8 mouse cellular contexts compared by ENCODE assay signal in the genomic region with DNA sequence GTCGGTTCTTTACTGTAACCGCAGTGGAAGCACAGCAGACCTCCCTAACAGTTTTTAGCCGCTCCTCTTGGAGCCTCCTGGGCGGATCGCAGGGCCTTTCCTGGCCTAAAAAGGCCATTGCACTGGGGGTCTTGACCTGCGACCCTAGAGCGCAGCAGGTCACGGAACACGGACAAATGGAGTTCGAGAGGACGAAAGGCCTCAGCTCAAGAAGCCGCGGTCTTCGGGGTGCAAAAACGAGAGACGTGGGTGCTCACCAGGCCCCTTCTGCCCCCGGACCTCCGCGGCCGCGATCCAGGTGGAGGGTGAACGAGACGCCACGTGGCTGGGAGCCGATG. TPM values are rescaled to one million over a fixed set of nuclear protein-coding genes. Genes with fewer than 3 reads are reported as not detected.
DNase-seq lines count a peak whose midpoint lies in the region; ATAC-seq and TF ChIP-seq lines count a peak whose summit lies in the region.

No protein-coding gene starts in this region.

- no peak for DNase-seq in heart, adult 9 months (ENCODE audit: low spot score in 2 of 2)
- DNase-seq in forebrain, postnatal 0 days, result no peak
- no peak for DNase-seq in Muller cell, postnatal 12 days (ENCODE audit: inconsistent ontology term)
- DNase-seq in layer of hippocampus, postnatal 10 days (ENCODE audit: low spot score in 2 of 2), result no peak
- DNase-seq in left cerebral cortex, adult 18-20 months (ENCODE audit: low spot score in 2 of 2), result no peak

- no peak for TF ChIP-seq EP300 in ES-Bruce4 (IDR thresholded peaks at IDR 0.05; ENCODE audit: insufficient read depth, low read depth, low read length)

- H3K27me3 ChIP-seq in heart, embryonic 11.5 days (ENCODE audit: control insufficient read depth, insufficient read depth, low read length), result peaks cover 52% of the 10 kb centered on the region
- peaks cover 28% of the 10 kb centered on the region for H3K27me3 ChIP-seq in ES-Bruce4 (ENCODE audit: control insufficient read depth, insufficient read depth, low read length, poor library complexity, severe bottlenecking)
- peaks cover 54% of the 10 kb centered on the region for H3K27me3 ChIP-seq in forebrain, postnatal 0 days (ENCODE audit: insufficient read depth, low read length)

- no peak overlapping the region for H3K27ac ChIP-seq in heart, embryonic 11.5 days (ENCODE audit: low read depth, low read length)
- no peak overlapping the region for H3K27ac ChIP-seq in ES-Bruce4 (ENCODE audit: insufficient read depth, low read length)
- H3K27ac ChIP-seq in forebrain, postnatal 0 days (ENCODE audit: low read depth, low read length), result no peak overlapping the region
- H3K27ac ChIP-seq in macrophage, result peak overlapping the region; percentile 81; the same call in 1 of the 2 replicates

- no peak for ATAC-seq in heart, embryonic 11.5 days (replicated peaks; ENCODE audit: insufficient number of reproducible peaks, low FRiP score, low TSS enrichment)
- no peak for ATAC-seq in forebrain, postnatal 0 days

- H3K4me3 ChIP-seq in heart, embryonic 11.5 days (ENCODE audit: low read depth, low read length), result peak overlapping the region; percentile 58
- peak overlapping the region; percentile 65 for H3K4me3 ChIP-seq in ES-Bruce4 (ENCODE audit: low read depth, low read length)
- H3K4me3 ChIP-seq in forebrain, postnatal 0 days (ENCODE audit: low read depth, low read length), result peak overlapping the region; percentile 55
- H3K4me3 ChIP-seq in macrophage (ENCODE audit: inconsistent target), result peak overlapping the region; percentile 64

- no peaks in the 10 kb centered on the region for H3K36me3 ChIP-seq in heart, embryonic 11.5 days (ENCODE audit: control insufficient read depth, insufficient read depth, low read length)
- H3K36me3 ChIP-seq in ES-Bruce4 (ENCODE audit: control insufficient read depth, insufficient read depth, low read length, poor library complexity, severe bottlenecking) (no peaks in the 10 kb centered on the region), macrophage (ENCODE audit: inconsistent target) (no peaks in the 10 kb centered on the region)
- H3K36me3 ChIP-seq in forebrain, postnatal 0 days (ENCODE audit: insufficient read depth), result no peaks in the 10 kb centered on the region

- H3K4me1 ChIP-seq in heart, embryonic 11.5 days (ENCODE audit: control insufficient read depth, insufficient read depth, low read length), result peaks cover 17% of the 10 kb centered on the region
- H3K4me1 ChIP-seq in ES-Bruce4 (ENCODE audit: control insufficient read depth, insufficient read depth, low read length), result no peaks in the 10 kb centered on the region
- peaks cover 7% of the 10 kb centered on the region; the same call in 1 of the 2 replicates for H3K4me1 ChIP-seq in forebrain, postnatal 0 days (ENCODE audit: insufficient read depth)

- no peaks in the 10 kb centered on the region for H3K9me3 ChIP-seq in heart, embryonic 11.5 days (replicated peaks; ENCODE audit: control insufficient read depth, low read length)
- H3K9me3 ChIP-seq in ES-Bruce4 (replicated peaks; ENCODE audit: control insufficient read depth, insufficient read depth, low read length, poor library complexity, severe bottlenecking), result no peaks in the 10 kb centered on the region
- H3K9me3 ChIP-seq in forebrain, postnatal 0 days (ENCODE audit: low read length), result no peaks in the 10 kb centered on the region

- H3K4me2 ChIP-seq in heart, embryonic 11.5 days, result peak overlapping the region; percentile 94
- peak overlapping the region; percentile 98 for H3K4me2 ChIP-seq in forebrain, postnatal 0 days (ENCODE audit: low read depth)

- 1% methylated on average over 20 of the region's 25 CpGs for WGBS in heart, embryonic 11.5 days (ENCODE audit: insufficient replicate concordance)
- under 1% methylated on average over 25 of the region's 25 CpGs for WGBS in forebrain, postnatal 0 days
- WGBS in macrophage (ENCODE audit: missing documents), result 5% methylated on average over 25 of the region's 25 CpGs

- H3K79me2 ChIP-seq in macrophage (ENCODE audit: inconsistent target), result peaks cover 27% of the 10 kb centered on the region

- no peak for TF ChIP-seq POLR2A in ES-Bruce4 (IDR thresholded peaks at IDR 0.05; ENCODE audit: insufficient read depth, low read length)

- no peak for TF ChIP-seq CTCF in ES-Bruce4 (IDR thresholded peaks at IDR 0.05; ENCODE audit: low read depth, low read length)
- no peak for TF ChIP-seq CTCF in forebrain, postnatal 0 days (IDR thresholded peaks at IDR 0.05; ENCODE audit: low read depth)

- H3K9ac ChIP-seq in heart, embryonic 11.5 days (ENCODE audit: low read depth, low read length), result peak overlapping the region; percentile 55; the same call in 1 of the 2 replicates
- peak overlapping the region; percentile 33 for H3K9ac ChIP-seq in ES-Bruce4 (ENCODE audit: low read depth, poor library complexity, severe bottlenecking)
- peak overlapping the region; percentile 18; the same call in 1 of the 2 replicates for H3K9ac ChIP-seq in forebrain, postnatal 0 days

RNA-seq across cellular contexts. Expression of a gene that starts 1.4 kb away (rescaled TPM):
- 0.08 and 0.47 TPM in 2 replicates for polyA plus RNA-seq in heart, embryonic 11.5 days (2014; fragmentation: Nextera tagmentation; extraction: Ambion mirVana)
- polyA plus RNA-seq in ES-Bruce4 (2011; ENCODE audit: insufficient read depth, insufficient read length, low read depth, missing spikeins) (1.7 TPM in 2 replicates), macrophage (2018) (58.4 to 104 TPM (median 95.9 TPM) in 3 replicates)
- total RNA-seq in forebrain, postnatal 0 days (2014; rRNA removed), result 3.6 and 5.0 TPM in 2 replicates
- polyA plus RNA-seq in forebrain, postnatal 0 days (2015; fragmentation: Nextera tagmentation; extraction: Ambion mirVana), result 0.80 and 0.93 TPM in 2 replicates
- total RNA-seq in macrophage (2018; cell fraction: chromatin; rRNA removed), result 10 to 100 TPM in 6 of 26 experiments, 1 to 10 TPM in 20; 1.4 to 55.1 (median 3.8) TPM
- total RNA-seq in macrophage (2018; cell fraction: cytosol; rRNA removed), result 100 to 1,000 TPM in 9 of 26 experiments, 10 to 100 TPM in 17; 13.7 to 217 (median 83.3) TPM
- total RNA-seq in macrophage (2018; cell fraction: nucleus; rRNA removed), result 10 to 100 TPM in 24 of 26 experiments, 1 to 10 TPM in 2; 7.7 to 94.0 (median 33.4) TPM
- 10 to 100 TPM in 1 of 2 experiments, 1 to 10 TPM in 1; 8.8 to 10.1 TPM for total RNA-seq in layer of hippocampus, postnatal 10 days (2021)
- total RNA-seq in left cerebral cortex, adult 18-20 months (2021), result 10 to 100 TPM; 11.1 to 11.2 TPM

Comparison
In these comparisons a context has a peak if more than half of its experiments do, and no peak if none do; other contexts are left out.
1. RNA of a gene that starts 1.4 kb away (polyA plus RNA-seq): 58.4 to 104 TPM in macrophage; 1.7 TPM in ES-Bruce4, 0.80 to 0.93 TPM in forebrain, postnatal 0 days and 0.08 to 0.47 TPM in heart, embryonic 11.5 days; every median in the first group is over 10 times any median in the second.
2. Peak in every context shown above with its lines, with median percentiles within 50 percentile points of each other: H3K4me3 ChIP-seq and H3K9ac ChIP-seq.